Mouse (Mus musculus): Measurements from ENCODE around the gene Snrnp25.

Gene Snrnp25

GRCm38 (mm10) chr11:32205058-32205873 lies at the start of gene Snrnp25:
Gene Snrnp25, plus strand, starts transcription at chr11:32205415.
- DNase-seq (ENCODE audit: low read depth in 2 of 2, low spot score in 2 of 2): peak; percentile 94 to 95

- DNase-seq (ENCODE audit: low read depth in 2 of 2, low spot score in 2 of 2): no peak
Measured at GRCm38 (mm10) chr11:32156854-32157630, 48.2 kb upstream of the Snrnp25 start.

GRCm38 (mm10) chr11:32157791-32158594 lies 47.2 kb upstream of the Snrnp25 start:
- no peak for DNase-seq (ENCODE audit: low read depth in 2 of 2, low spot score in 2 of 2)

- DNase-seq (ENCODE audit: low read depth in 2 of 2, low spot score in 2 of 2): no peak
Measured at GRCm38 (mm10) chr11:32159176-32159575, 46.0 kb upstream of the Snrnp25 start.

DNA sequence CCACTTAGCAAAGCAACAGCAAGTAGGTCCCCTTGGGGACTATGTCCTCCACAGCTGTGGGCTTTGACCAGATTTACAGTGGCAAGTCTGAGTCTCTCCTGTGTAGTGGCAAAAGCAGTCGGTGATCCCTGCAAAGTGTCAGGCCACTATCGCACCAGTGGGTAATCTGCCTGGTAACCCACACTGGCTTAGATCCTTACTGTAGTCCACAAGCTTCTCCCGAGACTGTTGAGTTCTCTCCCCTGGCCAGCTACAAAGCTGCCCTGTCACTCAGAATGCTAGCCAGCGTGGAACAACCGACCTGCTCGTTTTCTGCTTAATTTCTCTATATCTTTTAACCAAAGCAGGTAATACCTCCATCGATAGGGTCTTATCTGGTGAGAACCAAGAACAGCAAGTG lies 44.9 kb upstream of the Snrnp25 start:
- DNase-seq (ENCODE audit: low read depth in 2 of 2, low spot score in 2 of 2): no peak

DNA sequence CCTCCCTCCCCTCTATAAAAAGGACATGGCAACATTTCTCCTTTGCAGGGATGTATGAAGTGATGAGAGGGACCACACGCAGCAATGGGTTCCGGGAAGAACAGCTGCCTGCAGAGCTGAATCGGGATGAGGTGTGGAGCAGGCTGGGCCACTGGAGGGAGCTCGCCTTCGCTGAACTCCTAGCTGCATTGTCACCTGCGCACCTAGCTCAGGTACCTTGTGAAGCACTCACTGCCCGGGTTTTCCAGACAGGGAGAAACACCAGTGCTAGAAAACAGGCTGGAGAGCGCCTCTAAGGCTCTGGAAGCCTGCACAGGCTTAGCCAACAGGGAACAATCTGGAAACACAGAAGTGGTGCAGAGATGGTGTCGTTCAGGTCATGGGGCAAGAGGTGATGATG lies 43.7 kb upstream of the Snrnp25 start:
- no peak for DNase-seq (ENCODE audit: low read depth in 2 of 2, low spot score in 2 of 2)

GRCm38 (mm10) chr11:32161922-32162804 lies 43.1 kb upstream of the Snrnp25 start:
- peak; percentile 77 to 86 for DNase-seq (ENCODE audit: low read depth in 2 of 2, low spot score in 2 of 2)

DNA sequence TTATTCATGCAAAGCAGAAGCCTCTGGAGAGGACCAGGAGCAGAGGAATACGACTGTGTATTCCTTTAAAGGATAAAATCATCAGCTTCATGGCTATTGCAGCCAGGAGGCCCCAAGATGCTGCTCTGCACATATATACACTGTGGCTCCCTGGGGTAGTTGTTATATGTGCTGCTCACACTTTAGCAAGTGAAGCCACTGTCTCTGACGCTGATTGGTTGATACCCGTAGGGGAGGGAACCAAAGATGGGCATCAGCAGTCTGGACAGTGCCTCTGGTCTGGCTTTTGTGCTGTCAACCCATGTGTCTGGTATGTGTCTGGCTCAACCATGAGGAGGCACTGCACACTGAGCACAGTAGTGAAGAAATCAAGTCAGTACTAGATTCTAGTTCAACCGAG lies 38.5 kb upstream of the Snrnp25 start:
- no peak for DNase-seq (ENCODE audit: low read depth in 2 of 2, low spot score in 2 of 2)

DNA sequence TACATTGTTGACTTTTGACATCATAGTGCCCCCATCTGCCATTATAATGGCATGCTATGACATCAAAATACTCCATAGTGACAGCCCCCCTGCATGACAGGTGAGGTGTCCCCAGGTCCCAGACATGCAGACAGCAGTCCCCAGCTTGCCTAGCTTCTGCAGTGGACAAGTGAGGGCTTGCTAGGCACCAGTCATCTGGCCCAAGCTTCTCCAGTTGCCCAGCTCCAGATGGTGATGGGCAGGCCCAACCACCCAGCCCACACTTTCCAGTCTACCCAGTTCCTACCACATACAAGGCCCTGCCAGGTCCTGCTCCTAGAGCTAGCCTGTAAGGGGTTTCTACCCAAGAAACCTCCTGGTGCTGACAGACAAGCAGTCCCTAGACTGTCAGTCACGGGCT lies 26.7 kb upstream of the Snrnp25 start:
- DNase-seq (ENCODE audit: low read depth in 2 of 2, low spot score in 2 of 2): no peak

DNA sequence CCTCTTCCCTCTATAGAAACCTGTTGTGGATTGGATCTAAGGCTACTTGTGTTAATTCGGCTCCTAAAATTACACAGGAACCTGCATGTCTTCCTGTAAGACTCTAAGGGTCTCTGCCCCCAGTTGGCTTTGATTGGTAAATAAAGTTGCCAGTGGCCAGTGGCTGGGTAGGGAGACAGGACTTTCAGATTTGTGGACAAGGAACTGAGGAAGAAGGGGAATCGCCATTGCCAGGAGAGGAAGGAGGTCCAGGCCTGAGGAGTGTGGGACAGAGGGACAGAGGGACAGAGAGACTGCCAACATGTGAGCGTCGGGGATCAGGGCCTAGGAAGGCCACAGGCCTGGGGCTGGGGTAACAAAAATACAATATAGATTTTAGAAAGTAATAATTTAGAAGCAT lies 24.0 kb upstream of the Snrnp25 start:
- DNase-seq (ENCODE audit: low read depth in 2 of 2, low spot score in 2 of 2): no peak

DNA sequence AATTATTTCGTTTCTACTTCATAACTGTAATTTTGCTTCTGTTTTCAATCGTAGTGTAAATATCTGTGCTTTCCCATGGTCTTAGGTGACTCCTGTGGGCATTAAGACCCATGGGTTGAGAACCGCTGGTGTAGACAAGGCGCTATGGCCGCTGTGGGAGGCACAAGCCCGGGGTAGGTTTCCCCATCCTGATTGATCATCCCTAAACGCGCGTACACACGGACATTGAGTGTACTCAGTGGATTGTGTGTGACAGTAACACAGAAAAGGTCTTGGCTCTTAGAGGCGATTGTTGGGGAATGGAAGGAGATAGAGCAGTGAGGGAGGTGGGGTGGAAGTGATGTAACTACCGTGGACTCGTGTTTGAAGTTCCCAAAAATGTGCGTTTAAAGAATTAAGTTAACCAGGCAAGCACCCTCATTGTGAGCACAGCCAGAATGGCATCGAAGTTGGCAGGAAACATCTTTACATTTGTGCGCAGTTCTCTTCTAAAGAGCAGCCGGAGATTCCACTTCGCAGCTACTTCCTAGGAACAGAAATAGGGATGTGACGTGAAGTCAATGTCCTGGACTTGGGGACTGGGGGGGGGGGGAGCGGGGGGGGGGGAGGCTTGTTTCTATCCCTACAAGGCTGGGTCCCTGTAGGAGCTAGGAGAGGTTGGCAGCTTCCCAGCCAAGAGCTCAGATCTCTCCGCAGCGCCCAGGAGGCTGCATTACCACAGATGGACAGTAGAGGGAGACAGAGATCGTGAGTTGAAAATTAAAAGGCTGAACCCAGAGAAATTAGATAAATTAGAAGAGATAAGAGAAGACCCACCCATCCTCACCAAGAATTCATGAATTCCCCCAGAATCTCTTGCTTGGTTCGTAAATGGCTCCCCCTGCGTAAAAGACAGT lies 23.0 kb upstream of the Snrnp25 start:
- DNase-seq (ENCODE audit: low read depth in 2 of 2, low spot score in 2 of 2): peak; percentile 67 to 76

DNA sequence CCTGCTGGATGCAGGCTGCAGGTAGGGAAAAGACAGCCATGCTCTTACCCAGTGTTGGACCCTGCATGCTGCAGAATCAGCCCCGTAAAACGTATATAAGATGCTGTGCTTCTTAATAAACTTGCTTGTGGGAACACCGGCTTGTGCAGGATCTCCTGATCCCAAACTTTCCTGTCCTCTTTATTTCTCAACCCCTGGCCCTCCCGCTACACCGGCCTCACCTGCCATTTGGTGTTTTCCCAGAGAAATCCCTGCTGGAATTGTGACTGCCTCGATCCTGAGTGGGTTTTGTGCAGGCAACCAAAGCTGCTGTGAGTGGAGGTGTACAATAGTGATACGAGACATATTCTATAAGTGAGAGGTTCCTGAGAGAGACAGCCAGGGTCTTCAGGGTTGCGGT lies 20.7 kb upstream of the Snrnp25 start:
- no peak for DNase-seq (ENCODE audit: low read depth in 2 of 2, low spot score in 2 of 2)

DNA sequence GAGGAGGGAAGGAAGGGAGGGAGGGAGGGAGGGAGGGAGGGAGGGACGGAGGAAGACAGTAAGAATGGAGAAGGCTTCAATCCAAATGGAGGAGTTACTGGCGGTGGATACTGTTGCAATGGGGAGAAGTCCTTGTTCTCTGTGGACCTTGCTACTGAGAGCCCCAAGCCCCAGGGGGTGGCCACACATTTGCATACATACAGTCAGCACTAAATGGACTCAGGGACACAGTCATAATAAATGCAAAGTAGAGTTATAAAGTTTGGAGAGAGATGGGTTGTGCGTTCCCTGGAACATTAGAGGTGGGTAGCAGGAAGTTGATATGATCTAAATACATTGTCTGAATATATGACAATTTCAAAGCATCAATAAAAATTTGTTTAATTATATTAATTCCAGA lies 19.2 kb upstream of the Snrnp25 start:
- DNase-seq (ENCODE audit: low read depth in 2 of 2, low spot score in 2 of 2): no peak

GRCm38 (mm10) chr11:32187256-32187655 lies 18.0 kb upstream of the Snrnp25 start:
- DNase-seq (ENCODE audit: low read depth in 2 of 2, low spot score in 2 of 2): no peak

- no peak for DNase-seq (ENCODE audit: low read depth in 2 of 2, low spot score in 2 of 2)
Measured at GRCm38 (mm10) chr11:32188881-32189280, 16.3 kb upstream of the Snrnp25 start.

- no peak for DNase-seq (ENCODE audit: low read depth in 2 of 2, low spot score in 2 of 2)
Measured at GRCm38 (mm10) chr11:32189434-32189833, 15.8 kb upstream of the Snrnp25 start.

DNA sequence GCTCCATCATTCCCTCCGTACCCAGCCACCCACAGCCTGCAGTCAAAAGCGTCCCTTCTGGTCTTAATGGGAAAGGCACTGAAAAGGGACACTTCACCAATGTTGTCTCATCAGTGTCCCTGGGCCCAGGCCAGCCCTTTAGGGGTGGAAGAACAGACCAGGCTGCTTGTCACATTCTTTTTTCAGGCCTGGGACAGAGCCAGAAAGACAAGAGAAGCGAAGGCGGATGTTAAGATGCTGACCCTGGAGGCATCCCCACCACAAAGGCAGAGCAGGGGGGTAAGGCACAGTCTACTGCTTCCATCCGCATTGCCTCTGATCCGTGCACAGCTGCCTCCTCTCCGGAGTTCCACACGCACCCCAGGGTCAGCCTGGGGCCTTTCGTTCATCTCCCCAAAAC lies 15.1 kb upstream of the Snrnp25 start:
- no peak for DNase-seq (ENCODE audit: low read depth in 2 of 2, low spot score in 2 of 2)

GRCm38 (mm10) chr11:32190603-32191110 lies 14.6 kb upstream of the Snrnp25 start:
- DNase-seq (ENCODE audit: low read depth in 2 of 2, low spot score in 2 of 2): no peak

DNA sequence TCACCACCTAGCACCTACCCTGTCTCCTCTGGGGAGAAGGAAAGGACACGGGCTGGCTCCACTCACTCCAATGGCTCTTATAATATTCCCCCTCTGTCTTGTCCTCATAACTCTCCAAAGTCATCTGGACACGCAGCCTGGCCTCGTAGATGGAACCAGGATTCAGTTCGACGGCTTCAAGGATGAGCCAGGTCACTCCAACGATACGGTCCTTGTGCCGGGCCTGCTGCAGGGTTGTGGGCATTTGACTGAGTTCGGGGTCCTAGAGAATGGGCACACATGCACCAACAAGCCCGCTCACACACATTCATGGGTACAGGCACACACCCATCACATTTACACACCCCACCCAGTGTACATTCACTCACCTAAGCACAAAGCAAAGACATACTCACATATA lies 12.1 kb upstream of the Snrnp25 start:
- no peak for DNase-seq (ENCODE audit: low read depth in 2 of 2, low spot score in 2 of 2)
